Mouse (Mus musculus) Patski (cell line): ENCODE measurements around the gene Cebpb. TPM values are rescaled to one million over a fixed set of nuclear protein-coding genes. Genes with fewer than 3 reads are reported as not detected.
A peak's percentile ranks its signal among the peaks of the same experiment; 100 is the strongest.
"Not testable (repeated sequence)": the region's sequence is repeated elsewhere in the genome, so short reads cannot be mapped to it uniquely, and the experiment has no call there.

Source experiments
- ATAC-seq: fragments of 100-300 bp; one replicate; pipeline ENCODE4 v1.8.0; 2021
- CTCF ChIA-PET: fragments of 350-600 bp; sonication (Branson Sonifier 250); formaldehyde crosslinking; loops from one replicate; lab custom pipeline; 2022; ENCODE audit warnings: inconsistent platforms; lab: Charles Lee
- POLR2A ChIA-PET: fragments of 350-600 bp; sonication (Branson Sonifier 250); formaldehyde crosslinking; loops from one replicate; lab custom pipeline; 2022; ENCODE audit warnings: antibody characterized with exemption, inconsistent platforms; lab: Charles Lee
- DNase-seq: peaks from one replicate; pipeline ENCODE4 v3.0.0-alpha.2; 2011; ENCODE audit warnings: low read depth, low spot score
- H3K27me3 ChIP-seq: fragments of 371-371 bp; one replicate; pipeline ENCODE4 v1.5.1; 2021
- CTCF ChIP-seq: fragments of 100-300 bp; IDR thresholded peaks from one replicate; pipeline ENCODE4 v1.5.1; 2021
- in situ Hi-C: fragments of 300-500 bp; cut with MboI; formaldehyde crosslinking; loops from 3 replicates; pipeline ENCODE4 v1.11.1; 2018; ENCODE audit warnings: low pct_unique_long_range_greater_than_20kb, mixed read lengths
- polyA plus RNA-seq: library from polyadenylated mRNA; unstranded; gene quantifications from one replicate; pipeline ENCODE4 v1.2.3, GENCODE M21; 2021

Cebpb gene
- polyA plus RNA-seq = 129 TPM

DNA sequence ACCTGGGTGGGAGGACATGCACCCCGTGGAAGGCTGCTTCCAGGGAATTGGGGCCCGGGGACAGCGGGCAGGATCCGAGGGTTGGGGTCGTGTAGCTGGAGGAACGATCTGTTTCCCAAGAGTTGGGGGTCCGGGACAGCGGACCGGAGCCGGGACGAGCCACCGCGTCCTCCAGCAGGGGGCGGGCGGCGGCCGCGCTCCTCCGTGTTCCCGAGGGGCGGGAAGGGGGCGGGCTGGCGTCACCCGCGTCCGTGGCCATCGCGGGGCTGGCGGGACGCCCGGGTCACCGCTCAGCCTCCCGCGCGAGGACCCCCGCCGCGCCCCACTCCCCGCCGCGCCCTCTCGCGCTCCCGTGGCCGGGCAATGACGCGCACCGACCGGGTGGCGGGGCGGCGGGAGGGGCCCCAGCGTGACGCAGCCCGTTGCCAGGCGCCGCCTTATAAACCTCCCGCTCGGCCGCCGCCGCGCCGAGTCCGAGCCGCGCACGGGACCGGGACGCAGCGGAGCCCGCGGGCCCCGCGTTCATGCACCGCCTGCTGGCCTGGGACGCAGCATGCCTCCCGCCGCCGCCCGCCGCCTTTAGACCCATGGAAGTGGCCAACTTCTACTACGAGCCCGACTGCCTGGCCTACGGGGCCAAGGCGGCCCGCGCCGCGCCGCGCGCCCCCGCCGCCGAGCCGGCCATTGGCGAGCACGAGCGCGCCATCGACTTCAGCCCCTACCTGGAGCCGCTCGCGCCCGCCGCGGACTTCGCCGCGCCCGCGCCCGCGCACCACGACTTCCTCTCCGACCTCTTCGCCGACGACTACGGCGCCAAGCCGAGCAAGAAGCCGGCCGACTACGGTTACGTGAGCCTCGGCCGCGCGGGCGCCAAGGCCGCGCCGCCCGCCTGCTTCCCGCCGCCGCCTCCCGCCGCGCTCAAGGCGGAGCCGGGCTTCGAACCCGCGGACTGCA is at the start of gene Cebpb:
Gene Cebpb (plus strand): TSS at position 418 of the 954 bp plus-strand sequence.
- ChIA-PET CTCF (interaction anchor here (4.9 kb wide), 1 partner anchor 204 kb away, joined by 106 read pairs; no protein-coding TSS in a partner anchor), POLR2A (interaction anchor here (0.7 to 1.5 kb wide), 8 partner anchors 15 to 203 kb away, joined by 3 to 6 read pairs (median 4); no protein-coding TSS in a partner anchor)
- no peak for DNase-seq
- no peaks in the 10 kb centered on the region for H3K27me3 ChIP-seq
- in situ Hi-C loops = loop anchor here (5.0 kb wide), 2 partner anchors 89 to 204 kb away; no protein-coding TSS in a partner anchor
- no peak for TF ChIP-seq CTCF
- peak; percentile 66 for ATAC-seq

DNA sequence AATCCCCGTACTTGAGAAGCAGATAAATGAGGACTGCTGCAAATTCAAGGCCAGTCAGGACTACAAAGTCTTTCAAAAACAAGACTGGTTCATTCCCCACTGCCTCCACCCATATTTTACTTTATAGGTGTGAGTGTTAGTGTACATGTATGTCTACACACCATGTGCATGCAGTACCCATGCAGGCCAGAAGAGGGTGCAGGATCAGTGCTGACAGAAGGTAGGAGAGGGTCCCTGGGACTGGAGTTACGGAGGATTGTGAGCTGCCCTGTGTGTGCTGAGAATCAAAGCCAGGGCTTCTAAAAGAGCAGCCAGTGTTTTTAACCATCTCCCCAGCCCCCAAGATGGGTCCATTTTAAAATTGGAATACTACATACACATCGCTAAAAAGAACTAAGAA is 48.4 kb upstream of the Cebpb start:
- DNase-seq (no peak), ATAC-seq (no peak)
- in situ Hi-C loops = loop anchor here (5.0 kb wide), 1 partner anchor 37 kb away; no protein-coding TSS in a partner anchor
- TF ChIP-seq CTCF = no peak
- H3K27me3 ChIP-seq = no peaks in the 10 kb centered on the region
- CTCF ChIA-PET = interaction anchor here (1.5 kb wide), 1 partner anchor 41 kb away, joined by 4 read pairs; no protein-coding TSS in a partner anchor
- POLR2A ChIA-PET = no interaction called here

DNA sequence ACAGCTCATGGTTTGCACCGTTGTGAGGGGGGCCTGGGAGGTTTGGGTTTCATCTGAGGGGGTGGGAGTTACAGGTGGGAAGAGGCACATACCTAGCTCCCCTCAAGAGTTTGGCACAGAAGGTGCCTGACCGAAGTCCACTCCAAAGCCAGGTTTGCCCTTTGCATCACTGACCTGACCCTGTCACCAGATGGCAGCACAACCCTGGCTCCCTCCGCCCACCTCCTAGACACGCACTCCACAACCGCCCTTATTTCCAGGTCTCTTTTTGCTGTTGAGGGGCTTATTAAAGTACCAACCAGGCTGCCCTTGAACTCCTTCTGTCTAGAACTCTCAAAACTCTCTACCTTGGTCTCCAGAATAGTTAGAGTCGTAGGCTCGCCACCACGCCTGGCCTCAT is 47.4 kb upstream of the Cebpb start:
- ChIA-PET CTCF (interaction anchor here (0.6 to 1.5 kb wide), 3 partner anchors 14 to 40 kb away, joined by 3 to 4 read pairs (median 4); partner anchors contain the start of gene Gm20431), POLR2A (no interaction called here)
- H3K27me3 ChIP-seq = no peaks in the 10 kb centered on the region
- in situ Hi-C loops = loop anchor here (5.0 kb wide), 1 partner anchor 36 kb away; no protein-coding TSS in a partner anchor
- ATAC-seq (no peak), DNase-seq (no peak)
- no peak for TF ChIP-seq CTCF

DNA sequence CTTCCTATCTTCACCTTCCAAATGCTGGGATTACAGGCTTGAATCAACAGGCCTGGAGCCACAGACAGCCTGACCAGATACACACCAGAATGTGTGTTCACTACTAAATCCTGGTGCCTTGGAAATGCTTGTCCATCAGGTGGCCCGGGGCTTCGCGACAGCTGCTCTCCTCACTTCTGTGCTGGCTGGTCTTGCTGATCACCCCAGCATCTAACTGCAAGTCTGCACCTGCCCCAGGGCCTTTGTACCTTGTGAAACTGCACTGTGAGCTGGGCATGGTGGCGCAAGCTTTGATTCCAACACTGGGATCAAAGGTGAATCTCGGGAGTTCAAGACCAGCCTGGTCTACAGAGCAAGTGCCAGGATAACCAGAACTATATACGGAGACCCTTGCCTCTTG is 46.6 kb upstream of the Cebpb start:
- no peak for DNase-seq
- in situ Hi-C loops = loop anchor here (5.0 kb wide), 1 partner anchor 35 kb away; no protein-coding TSS in a partner anchor
- CTCF ChIA-PET = interaction anchor here (1.4 kb wide), 1 partner anchor 13 kb away, joined by 4 read pairs; no protein-coding TSS in a partner anchor
- H3K27me3 ChIP-seq = no peaks in the 10 kb centered on the region
- ATAC-seq = no peak
- POLR2A ChIA-PET = no interaction called here
- no peak for TF ChIP-seq CTCF

DNA sequence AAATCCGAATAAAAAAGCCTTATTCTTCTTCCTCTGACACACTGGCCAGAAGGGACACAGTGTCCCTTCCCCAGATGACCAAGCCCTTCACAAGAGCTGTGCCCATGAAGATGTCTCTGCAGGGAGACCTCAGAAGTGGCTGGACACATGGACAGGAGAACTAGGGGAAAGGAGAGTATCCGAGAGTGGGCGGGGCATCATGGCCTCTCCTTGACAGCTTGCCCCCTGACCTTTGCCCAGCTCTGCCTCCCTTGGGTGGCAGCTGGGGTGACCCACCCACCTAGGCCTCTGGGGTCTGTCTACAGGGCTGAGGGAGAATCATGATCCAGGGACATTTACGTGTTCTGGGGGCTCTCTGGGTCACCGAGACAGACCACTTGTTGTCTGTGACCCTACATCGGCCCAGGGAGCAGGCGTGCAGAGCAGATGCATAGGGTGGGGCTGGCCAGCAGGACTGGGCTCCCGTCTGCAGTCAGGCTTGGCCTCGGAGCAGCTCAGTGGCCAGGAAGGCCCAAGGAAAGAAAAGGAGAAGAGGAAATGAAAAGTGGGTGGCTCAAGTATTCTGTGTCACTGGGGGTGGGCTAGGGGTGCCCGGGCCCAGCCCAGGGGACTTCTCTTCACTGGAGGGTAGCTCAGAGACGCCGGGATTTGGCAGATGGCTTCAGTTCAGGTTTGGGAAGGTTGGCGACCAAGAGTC is 45.2 kb upstream of the Cebpb start:
- H3K27me3 ChIP-seq, CTCF ChIA-PET, ATAC-seq, DNase-seq: not testable (repeated sequence)
- POLR2A ChIA-PET = interaction anchor here (0.6 kb wide), 1 partner anchor 22 kb away, joined by 3 read pairs; no protein-coding TSS in a partner anchor
- in situ Hi-C loops = loop anchor here (5.0 kb wide), 1 partner anchor 34 kb away; no protein-coding TSS in a partner anchor

DNA sequence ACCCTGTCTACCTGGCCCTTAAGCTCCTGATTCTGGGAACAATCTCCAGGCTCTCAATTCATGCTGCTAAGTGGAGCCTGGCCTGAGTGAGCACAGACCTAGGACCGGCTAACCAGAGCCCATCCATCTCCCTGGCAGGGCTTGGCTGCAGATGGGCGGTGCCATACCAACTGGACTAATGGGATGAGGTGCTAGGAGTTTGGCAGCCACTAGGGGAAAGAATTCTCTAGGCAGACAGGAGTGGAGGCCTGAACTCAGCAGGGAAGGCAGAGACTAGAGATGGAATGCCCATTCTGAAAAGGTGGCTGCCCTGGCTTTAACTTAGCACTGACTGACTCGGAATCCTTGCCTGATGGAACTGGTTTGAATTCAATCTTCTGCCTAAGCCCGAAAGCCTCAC is 42.3 kb upstream of the Cebpb start:
- DNase-seq (no peak), ATAC-seq (no peak)
- POLR2A ChIA-PET = no interaction called here
- no peaks in the 10 kb centered on the region for H3K27me3 ChIP-seq
- in situ Hi-C loops = no loop called here
- TF ChIP-seq CTCF = no peak
- CTCF ChIA-PET = no interaction called here

DNA sequence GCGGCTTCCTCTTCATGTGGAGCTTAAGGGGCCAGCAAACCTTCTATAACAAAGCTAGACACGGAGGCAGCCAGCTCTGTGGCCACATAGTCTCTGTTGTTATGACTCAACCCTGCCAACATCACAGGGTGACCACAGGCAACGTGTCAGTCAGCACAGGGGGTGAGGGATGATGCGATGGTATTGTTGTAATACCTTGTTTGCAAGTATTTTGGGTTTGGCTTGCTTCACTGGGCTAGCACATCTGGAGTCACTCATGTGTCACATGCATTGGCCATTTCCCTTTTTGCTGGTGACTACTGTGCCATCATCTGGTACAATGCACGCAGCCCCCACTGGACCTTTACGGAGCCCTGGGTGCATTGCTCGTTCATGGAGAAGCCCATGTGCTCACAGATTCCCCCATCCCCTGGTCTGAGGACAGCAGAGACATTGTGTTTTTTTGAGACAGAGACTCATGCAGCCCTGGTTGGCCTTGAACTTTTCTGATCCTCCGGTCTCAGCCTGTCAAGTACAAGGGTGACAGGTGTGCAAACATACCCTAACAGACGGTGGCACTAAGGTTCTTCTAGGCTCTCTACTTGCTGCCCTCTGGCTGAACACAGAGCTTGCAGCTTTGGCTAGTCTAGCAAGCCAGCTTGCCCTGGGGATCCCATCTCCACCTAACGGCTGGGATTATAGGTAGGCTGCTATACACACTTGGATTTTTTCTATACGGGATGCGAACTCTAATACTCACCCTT is 39.3 kb upstream of the Cebpb start:
- no peaks in the 10 kb centered on the region for H3K27me3 ChIP-seq
- CTCF ChIA-PET = no interaction called here
- POLR2A ChIA-PET = no interaction called here
- no peak for TF ChIP-seq CTCF
- in situ Hi-C loops = no loop called here
- peak; percentile 24 for ATAC-seq
- DNase-seq = no peak

DNA sequence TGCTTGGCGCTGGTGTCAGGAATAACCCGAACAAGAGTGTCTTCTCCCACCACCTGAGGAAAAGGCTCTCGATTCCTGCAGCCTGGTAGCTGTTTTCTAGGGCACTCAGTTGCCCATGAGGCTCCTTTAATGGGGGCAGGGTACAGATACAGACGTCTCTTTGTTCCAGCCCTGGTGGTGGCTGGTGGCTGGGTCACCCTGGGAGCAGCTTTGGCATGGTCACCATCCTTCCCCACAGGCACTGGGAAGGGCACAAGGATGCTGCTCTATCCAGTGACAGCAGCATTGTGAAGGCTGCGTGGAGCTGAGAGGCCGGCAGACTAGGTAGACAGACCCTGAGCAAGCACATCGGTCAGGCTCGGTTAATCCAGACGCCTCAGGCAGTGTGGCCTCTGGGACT is 37.1 kb upstream of the Cebpb start:
- POLR2A ChIA-PET = no interaction called here
- no peaks in the 10 kb centered on the region for H3K27me3 ChIP-seq
- ATAC-seq = no peak
- in situ Hi-C loops = no loop called here
- no peak for TF ChIP-seq CTCF
- DNase-seq = no peak
- CTCF ChIA-PET = no interaction called here

DNA sequence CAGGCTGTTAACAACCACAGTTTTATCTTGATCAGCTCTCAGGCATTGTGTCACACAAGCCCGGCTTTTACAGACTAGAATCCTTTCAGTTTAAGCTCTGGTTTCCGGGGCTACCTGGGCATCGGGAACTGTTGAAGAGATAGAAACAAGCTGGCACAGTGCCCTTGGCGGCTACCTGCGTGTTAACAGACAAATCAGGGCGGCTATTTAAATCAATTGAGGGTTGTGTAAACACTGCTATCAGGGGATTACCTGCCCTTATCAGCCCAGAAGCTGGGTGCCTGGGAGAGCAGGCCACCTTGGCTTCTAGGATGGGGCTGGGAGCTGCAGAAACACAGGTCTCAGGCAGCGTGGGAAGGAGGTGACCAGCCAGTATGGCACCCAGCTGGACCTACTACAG is 36.0 kb upstream of the Cebpb start:
- TF ChIP-seq CTCF = no peak
- POLR2A ChIA-PET = no interaction called here
- no peaks in the 10 kb centered on the region for H3K27me3 ChIP-seq
- ATAC-seq (no peak), DNase-seq (no peak)
- CTCF ChIA-PET = no interaction called here
- in situ Hi-C loops = no loop called here
